Mouse (Mus musculus) heart, adult 11 months (tissue): ENCODE data around the gene Gabbr2.

Experiments used
- DNase-seq: peaks from one replicate; pipeline ENCODE4 v3.0.0; 2022

Gene Gabbr2

DNA sequence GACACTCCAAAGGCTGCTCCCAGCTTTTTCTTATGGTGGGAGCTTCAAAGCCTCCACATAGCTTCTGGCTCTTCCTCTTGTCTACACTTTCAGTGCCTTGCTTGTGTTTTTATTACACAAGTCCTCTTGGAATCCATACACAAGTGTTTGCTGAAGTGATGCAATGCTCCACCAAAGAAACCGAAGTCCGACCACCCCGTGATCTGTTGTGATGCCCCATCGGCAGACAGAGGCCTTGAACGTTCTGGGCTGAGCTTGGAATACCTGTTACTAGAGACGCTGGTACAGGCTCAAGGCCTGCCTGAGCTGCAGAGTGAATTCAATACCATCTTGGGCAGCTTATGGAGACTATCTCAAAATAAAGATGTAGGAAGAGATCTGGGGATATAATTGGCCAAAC, 3.9 kb downstream of the Gabbr2 start:
- no peak for DNase-seq

DNA sequence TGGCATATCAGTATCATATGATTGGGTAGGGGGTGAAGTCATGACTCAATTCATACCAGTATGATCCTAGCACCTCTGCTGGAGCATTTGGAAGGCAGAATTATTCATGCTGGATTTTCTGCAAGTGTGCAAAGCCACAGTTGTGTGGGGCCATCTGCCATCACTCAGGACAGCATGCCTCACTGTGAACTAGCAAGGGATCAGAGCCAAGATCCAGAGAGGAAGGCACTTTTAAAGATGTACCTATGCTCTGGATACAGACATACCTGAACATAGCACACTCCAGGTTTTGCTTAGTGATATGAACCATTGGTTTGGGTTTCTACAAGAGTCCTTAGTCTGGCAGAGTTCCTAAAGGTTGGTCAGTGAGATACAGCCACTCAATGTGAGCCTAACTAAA, 5.6 kb downstream of the Gabbr2 start:
- DNase-seq = no peak

DNA sequence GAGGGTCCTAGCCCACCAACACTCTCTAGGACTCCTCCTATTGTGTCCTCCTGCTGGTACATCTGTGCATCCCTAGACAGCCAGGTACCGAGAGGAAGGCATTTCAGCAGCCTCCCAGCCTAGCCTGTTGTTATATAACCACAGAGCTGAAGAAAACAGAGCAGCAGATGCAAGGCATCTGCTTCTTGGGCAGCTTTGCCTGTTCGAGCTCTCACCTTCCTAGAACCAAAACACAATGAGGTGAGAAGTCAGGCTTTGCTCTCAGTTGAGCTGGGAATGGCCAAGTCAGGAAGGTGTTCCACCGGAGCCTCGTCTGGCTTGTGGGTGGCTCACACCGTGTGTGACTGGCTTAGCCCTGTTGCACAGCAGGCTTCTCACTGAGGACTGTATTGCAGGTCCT, 8.8 kb downstream of the Gabbr2 start:
- DNase-seq = no peak

DNA sequence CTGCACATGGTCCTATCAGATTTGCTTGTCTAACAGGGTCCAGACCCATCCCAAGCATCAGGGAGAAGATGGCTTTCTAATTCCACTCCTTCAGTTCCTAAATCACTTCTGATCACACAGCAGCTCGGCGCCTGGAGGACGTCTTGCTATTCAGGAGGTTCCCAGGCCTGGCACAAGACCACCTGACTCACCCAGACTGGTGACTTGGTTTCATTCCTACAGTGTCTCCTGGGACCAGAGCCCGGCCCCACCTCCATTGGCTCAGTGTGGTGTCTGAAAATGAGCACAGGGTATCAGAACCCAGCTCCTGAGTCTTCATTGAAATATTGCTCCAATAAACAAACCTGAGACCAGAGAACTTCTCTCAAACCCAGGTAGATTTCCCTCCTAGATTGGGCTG, 9.6 kb downstream of the Gabbr2 start:
- DNase-seq = no peak

DNA sequence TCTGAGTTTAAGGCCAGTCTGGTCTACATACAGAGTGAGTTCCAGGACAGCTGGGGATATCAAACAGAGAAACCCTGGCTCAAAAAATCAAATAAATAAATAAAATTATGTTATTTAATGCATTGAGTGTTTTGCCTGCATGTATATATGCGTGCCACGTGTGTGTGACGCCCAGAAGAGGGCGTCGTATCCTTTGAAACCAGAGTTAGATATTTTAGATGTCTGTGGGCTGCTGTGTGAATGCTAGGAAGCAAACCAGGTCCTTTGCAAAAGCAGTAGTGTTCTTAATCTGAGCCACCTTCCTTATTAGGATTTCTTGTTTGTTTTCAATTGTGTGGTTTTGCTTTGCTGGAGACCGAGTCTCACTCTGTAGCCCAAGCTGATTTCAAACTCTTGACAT, 13.3 kb downstream of the Gabbr2 start:
- no peak for DNase-seq

DNA sequence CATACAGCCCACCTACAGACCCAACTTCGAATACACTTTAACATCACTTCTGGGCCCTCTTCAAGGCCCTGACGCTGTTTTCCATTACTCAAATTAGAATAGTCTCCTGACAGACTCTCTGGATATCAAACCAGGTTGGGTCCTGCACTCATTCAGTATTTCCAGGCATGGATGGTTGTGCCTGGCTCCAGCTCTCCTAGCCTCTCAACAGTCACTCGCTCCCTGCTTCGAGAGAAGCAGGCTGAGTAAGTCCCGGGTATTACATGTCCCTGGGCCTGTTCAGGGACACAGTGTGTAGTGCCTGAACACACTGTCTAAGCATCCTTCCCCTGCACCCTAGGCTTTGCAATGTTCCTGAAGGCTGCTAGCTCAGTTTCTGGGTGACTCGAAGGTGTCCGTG, 14.5 kb downstream of the Gabbr2 start:
- no peak for DNase-seq

DNA sequence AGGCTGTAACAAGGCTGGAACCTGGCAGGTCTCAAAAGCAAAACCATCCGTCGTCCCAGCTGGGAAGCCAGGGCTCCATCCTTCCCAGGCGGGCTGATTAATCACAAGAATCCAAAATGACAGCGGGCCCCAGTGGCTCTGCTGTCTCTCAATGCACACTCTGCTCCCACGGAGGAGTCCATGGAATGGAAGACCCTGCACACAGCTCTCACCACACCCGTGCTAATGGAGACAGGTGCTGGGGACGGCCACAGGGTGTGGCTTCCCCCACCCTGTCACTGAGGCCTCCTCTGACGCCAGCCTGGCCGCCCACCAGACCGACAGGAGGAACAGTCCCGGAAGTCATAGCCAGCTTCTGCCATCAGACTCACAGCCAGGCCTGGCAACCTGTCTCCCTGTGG, 15.0 kb downstream of the Gabbr2 start:
- DNase-seq = no peak

DNA sequence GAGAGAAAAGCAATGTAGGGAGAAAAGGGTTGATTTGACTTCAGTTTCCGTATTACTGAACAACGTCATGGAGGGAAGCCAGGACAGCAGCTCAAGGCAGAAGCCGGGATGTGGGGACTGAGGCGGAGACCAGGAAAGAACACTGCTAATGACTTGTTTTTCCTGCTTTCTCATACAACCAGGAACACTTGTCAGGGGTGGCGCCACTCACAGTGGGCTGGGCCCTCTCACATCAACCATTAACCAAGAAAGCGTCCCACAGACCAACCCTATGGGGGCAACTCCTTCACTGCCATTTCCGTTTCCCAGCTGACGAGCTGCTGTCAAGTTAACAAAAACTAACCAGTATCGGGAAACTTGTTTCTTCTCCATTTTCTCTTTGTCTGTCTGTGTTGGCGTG, 18.4 kb downstream of the Gabbr2 start:
- DNase-seq = no peak

DNA sequence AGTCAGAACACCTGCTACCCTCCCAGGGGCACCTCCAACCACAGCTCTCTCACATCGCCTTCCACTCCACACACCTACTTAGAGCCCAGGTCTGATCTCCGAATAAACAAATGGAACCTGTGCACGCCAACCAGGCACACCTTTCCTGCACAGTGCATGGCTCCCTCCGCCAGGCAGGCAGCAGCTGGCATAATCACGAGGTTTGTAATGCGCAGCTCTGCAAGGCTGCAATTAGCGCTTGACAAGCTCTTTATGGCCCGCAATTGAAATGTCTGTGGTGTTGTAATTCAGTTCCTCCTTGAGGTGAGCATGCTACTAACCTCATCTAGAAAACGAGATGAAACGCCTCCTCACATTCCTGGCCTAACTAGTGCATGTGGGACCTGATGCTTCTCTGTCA, 23.7 kb downstream of the Gabbr2 start:
- no peak for DNase-seq

DNA sequence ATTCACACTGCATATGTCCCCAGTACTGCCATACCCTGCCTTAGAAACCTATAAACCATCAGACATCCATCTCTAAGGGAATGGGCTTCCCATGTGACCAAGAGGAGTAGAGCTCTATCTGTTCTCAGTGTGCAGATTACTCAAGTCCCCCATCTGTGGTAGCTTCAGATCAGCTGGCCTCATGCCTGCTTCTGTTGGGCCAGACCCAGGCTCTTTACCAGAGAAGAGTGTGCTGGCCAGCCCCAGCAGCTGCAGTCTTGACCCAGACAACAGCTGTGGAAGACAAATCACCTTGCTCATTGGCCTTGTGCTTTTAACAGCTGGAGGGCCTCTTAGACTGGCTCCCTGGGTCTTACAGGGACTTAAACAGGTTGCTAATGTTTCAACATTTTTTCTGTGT, 25.1 kb downstream of the Gabbr2 start:
- DNase-seq = no peak

DNA sequence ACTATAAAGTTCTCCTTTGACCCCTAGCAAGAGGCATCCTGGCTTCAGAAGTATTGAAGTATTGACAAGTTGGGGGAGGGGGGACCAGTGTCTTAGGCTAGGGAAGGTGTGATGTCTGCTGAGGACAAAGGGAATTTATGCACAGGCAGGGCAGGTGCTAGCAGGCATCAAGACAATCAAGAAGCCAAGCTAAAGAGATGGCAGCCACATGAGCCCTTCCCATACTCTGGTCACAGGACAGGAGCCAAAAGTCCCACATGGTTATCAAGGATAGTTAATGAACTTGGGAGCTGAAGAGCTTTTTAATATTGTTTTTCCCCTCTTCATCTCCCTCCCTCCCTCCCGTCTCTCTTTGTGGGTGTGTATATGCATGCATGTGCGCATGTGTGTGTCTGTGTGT, 30.3 kb downstream of the Gabbr2 start:
- DNase-seq = no peak

DNA sequence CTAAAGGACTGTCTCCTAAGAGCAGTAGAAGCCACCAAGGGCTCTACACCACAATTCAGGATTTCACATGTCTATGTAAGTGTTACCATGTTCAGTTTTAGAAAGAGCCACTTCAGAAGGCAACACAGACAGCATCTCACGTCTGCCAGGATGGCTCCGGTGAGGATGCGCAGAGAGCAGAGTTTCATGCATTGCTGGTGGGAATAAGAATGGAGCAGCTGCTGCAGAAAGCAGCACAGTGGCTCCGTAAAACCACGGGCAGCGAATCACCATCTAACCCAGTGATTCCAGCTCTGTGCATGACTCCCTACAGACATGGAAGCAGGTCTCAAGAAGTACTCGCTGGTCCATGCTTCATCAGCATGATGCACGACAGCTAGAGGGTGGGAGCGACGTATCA, 31.5 kb downstream of the Gabbr2 start:
- DNase-seq = no peak

DNA sequence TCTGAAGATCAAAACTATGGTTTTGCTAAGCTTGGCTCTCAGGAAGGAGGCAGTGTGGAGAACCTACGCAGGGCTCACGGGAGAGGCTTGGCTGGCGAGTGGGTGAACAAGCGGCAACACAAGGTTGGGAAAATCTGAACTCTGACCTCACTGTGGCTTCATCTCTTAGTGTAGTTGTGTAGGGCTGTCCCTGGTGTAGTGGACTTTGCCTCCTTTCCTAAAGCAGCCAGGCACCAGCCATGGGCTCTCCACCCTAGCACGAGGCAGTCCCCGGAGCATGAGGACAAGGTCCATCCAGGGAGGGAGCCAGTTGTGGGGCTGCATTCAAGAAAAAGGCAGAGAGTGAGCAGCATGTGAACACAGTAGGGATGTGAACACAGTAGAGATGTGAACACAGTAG, 31.9 kb downstream of the Gabbr2 start:
- DNase-seq = no peak

DNA sequence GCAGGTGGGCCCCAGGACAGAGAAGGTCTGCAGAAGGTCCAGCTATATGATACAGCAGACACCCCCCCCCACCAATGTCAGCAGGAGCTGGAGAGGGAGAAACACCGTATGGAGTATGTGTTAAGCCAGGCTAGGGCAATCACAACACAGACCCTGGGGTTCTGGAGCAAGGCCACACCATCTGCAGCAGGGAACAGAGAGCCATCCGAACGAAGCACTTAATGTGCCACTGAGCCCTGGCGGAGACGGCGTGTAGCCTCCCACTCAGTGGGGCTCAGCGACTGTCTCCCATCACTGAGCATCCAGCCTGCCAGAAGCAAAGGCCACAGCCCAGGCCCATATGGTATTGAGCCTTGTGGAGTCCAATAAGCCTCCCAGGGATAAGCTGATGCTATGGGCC, 33.7 kb downstream of the Gabbr2 start:
- no peak for DNase-seq

DNA sequence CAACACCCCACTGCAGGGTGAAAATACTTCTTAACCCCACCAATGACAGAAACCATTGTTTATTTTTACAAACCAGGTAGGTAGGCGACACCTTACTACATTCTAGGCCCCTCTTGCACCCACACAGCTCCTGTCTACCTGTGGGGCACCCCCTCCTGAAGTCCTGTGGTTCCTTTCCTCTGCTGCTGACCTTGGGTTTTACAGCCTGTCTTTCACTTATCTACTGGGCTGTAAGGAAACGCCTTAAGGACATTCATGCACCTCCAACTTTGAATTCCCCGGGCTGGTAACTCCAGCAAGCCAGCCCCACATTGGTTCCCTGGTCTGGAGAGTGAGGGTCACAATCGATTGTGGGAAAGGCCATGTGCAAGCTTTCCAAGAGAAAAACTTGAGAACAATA, 34.7 kb downstream of the Gabbr2 start:
- DNase-seq = no peak

DNA sequence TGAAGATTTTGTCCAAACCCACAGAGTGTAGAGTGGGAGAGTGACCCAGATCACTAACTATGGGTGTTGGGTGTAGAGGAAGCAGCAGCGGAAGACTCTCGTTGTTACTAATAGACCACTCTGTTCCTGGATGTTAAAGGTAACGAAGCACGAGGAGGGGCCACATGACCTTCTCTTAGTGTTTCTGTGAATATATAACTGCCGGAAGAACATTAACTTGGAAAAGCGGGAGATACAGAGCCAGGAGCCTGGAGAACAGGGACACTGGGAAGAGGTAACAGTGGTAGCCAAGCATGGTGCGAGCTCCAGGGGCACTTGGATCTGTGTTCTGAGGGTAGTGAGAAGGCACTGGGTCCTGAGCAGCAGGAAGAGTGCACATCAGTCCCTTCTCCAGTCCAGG, 38.7 kb downstream of the Gabbr2 start:
- DNase-seq = no peak

DNA sequence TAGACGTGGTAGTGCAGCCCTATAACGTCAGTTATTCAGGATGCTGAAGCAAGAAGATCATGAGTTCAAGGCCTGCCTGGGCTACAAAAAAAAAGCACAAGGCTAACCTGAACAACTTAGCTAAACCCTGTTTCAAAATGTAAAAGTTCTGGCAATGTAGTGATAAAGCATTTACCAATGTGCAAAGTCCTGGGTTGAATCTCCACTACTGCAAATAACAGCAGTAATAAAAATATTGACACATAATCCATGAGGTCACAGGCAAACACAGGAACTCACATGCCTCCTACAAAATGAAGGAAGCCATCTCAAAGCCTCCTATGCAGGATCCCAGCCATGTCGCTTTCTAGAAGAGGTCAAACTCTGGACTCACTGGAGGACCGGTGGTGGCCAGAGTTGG, 39.1 kb downstream of the Gabbr2 start:
- DNase-seq = no peak

DNA sequence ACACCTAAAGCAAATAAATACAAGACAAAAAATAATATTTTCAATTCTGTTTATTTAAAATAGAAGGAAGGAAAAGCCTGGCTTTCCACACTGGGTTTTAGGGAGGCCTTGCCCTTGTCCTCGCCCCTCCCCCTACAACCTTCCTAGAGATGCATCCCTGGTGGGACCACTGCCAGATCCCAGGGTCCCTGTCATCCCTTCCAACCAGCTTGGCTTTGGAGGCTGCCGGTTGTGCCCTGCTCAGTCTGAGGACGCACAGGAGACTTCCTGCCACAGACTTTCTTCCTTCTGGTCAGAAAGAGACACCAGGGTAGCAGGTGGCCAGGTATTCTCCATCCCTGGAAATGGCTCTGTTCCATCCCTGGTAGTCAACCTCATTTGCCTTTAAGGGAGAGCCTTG, 57.4 kb downstream of the Gabbr2 start:
- DNase-seq = no peak

DNA sequence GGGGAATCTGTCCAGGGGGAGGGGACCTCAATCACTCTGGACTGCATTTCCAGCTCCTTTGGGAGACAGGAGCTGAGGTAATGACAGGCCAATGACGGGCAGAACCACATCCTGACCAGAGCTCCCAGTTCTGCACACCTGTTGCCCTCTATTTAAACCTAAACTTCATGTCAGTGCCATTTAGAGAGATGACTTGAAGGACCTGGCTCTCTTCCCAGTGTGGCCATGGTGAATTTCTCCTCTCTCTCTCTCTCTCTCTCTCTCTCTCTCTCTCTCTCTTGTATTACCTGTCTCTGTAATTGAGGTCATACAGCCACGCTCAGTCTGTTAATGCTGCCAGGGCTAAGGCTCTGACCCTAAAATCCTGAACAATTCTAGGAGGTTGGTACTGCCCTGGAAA, 58.1 kb downstream of the Gabbr2 start:
- no peak for DNase-seq

DNA sequence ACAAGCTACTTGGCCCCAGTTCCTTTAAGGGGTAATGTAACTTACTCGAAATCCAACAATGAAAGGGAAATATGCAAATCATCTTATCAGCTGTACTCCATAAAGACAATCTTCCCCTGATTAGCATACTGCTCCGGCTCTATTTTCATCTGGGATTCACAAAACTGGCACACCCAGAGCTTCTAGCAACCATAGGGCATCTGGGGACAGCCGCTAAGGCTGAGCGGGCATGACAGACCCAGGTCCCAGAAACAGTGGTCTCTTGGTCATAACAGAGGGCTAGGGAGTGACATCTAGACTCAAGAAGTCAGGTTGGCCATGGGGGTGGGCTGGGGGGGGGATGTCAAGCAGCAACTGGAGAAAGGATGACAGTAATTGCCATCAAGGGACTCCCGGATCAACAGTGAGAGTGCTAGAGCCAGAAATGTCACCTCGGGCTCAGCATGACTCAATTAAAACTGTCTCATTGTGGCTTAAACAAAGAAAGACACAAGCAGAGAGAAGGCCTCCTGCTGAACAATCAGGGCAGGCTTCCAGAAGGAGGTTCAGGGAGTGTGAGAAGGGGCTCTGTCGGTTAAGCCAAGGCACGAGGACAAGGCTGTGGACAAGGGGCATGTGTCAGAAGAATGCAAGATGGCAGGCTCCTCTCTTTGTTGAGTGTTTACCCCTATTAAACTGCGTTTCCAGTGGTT, 59.8 kb downstream of the Gabbr2 start:
- DNase-seq = no peak

DNA sequence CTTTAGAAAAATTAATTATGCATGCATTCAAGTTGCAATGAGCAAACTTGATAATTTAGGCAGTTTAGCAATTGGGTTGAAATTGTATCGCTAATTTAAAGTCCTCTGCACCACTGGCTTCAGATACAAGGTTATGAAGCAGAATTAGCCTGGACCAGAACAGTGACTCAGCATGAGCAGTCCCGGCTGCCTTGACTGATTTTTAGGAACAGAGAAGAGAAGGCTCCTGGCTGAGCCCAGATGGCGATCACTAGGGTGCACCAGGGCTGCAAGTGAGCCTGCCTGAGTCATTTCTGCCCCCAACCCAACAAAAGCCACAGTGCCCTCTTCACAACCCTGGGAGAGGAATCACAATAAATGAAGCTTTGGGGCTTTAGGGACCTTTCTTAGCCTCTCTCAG, 63.6 kb downstream of the Gabbr2 start:
- DNase-seq = no peak

DNA sequence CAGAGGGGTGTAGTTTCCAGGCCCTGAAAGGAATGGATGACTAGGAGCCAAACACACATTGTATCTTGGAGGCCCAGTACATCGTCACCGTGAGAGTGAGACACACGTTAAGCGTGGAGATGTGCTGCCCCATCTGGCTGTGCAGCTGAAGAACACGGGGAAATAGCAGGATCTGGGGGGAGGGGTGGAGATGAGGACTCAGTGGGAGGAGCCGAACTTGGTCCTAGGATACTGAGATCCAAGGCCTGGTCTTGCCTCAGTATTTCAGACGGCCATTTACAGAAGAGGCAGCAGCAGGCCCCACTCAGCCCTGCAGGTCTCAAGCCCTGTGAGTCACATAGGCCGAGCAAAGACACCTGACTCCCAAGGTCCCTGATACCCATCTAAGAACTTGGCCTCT, 72.5 kb downstream of the Gabbr2 start:
- no peak for DNase-seq

DNA sequence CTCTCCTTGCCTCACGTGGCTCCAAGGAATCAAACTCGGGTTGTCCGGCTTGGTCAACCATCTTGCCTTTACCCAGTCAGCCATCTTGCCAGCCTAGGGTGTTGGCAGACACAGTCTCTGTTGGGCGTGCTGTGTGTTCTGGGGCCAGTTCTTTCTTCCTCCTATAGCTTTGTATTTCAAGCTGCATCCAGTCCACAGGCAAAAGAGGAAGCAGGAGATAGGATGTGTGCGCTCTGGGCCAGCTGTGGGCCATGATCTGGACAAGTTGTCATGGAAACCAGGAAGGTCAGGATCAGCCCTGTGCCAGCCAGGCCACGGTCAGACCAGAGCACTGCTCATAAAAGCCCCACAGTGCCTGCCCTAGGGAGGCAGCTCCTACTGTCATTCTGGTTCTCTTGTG, 74.9 kb downstream of the Gabbr2 start:
- peak; percentile 96 for DNase-seq

DNA sequence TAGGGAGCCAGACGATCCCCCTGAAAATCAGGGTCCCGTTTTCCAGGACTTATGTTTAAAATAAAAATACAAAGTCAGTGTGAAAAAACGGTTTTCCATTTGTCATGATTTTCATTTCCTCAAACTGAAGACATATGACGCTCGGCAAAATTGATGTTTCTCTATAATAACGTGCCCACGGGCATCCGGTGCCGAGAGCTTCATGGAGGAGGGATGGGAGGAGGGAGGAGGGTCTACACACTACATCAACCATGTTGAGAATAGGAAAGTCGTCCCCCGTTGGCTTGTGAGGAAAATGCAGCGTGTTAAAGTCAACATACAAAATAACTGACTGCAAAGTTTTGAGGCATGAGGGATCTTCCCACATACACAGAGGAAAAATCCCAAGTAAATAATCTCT, 75.7 kb downstream of the Gabbr2 start:
- DNase-seq = peak; percentile 92

DNA sequence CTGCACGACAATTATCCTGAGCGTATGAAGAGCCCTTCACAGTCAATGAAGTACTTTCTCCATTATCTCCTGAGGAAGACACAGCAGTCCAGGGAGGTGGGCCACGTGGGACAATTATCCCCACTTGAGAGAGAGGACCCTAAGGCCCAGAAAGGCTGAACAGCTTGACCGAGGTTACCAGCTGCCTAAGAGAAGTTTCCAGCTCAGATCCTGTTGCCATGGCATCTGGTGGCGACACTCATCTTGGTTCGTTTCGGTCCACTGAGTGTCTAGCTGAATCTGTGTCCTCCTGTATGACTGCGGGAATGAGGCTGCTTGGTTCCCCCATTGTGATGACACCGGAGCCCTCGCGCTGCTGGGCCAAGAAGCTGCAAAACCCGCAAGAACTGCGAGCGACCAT, 76.2 kb downstream of the Gabbr2 start:
- no peak for DNase-seq

DNA sequence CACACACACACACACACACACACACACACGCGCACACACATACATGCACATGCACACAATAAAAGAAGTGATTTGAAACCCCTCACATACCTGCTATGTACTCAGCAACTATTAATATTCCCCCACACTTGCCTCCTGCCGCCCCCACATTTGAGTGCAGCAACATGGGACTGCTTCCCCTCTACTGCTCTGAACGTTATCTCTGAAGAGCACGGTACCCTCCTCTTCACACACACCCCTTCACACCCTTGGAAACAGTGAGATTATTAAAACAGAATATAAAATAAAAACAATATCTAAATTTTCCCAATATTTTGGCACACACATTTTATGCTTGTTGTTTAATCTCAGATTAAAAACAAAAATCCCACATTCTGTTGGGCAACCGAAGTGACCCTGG, 77.1 kb downstream of the Gabbr2 start:
- no peak for DNase-seq
